Mouse (Mus musculus) thymus, adult 18-20 months (tissue): ENCODE results near the gene Mapk11.

Experiments used
- DNase-seq, 2 experiments: peaks; one replicate each; pipeline ENCODE4 v3.0.0; 2022; ENCODE audit warnings: mixed read lengths in 2 of 2

Mapk11 gene

GRCm38 (mm10) chr15:89173024-89173905 is 23.8 kb upstream of the Mapk11 start:
- no peak for DNase-seq

GRCm38 (mm10) chr15:89172276-89172935 is 23.0 kb upstream of the Mapk11 start:
- no peak for DNase-seq

GRCm38 (mm10) chr15:89171526-89172051 is 22.2 kb upstream of the Mapk11 start:
- no peak for DNase-seq

GRCm38 (mm10) chr15:89170102-89170501 is 20.7 kb upstream of the Mapk11 start:
- no peak for DNase-seq

- no peak for DNase-seq
Measured at GRCm38 (mm10) chr15:89169431-89169830, 20.0 kb upstream of the Mapk11 start.

GRCm38 (mm10) chr15:89168922-89169321 is 19.5 kb upstream of the Mapk11 start:
- no peak for DNase-seq

GRCm38 (mm10) chr15:89165478-89165877 is 16.1 kb upstream of the Mapk11 start:
- no peak for DNase-seq

GRCm38 (mm10) chr15:89161397-89161796 is 12.0 kb upstream of the Mapk11 start:
- DNase-seq, result no peak

GRCm38 (mm10) chr15:89158516-89158915 is 9.1 kb upstream of the Mapk11 start:
- DNase-seq, result no peak

- DNase-seq, result peak; percentile 36 to 51
Measured at GRCm38 (mm10) chr15:89157954-89158353, 8.5 kb upstream of the Mapk11 start.

GRCm38 (mm10) chr15:89152312-89152711 is 2.9 kb upstream of the Mapk11 start:
- DNase-seq, result no peak

GRCm38 (mm10) chr15:89150041-89150390 is 588 bp upstream of the Mapk11 start:
- DNase-seq, result no peak

- no peak for DNase-seq
Measured at GRCm38 (mm10) chr15:89148496-89149270, 745 bp downstream of the Mapk11 start.

GRCm38 (mm10) chr15:89147895-89148294 is 1.5 kb downstream of the Mapk11 start:
- no peak for DNase-seq

GRCm38 (mm10) chr15:89147456-89147855 is 2.0 kb downstream of the Mapk11 start:
- no peak for DNase-seq

- peak; percentile 55 to 75 for DNase-seq
Measured at GRCm38 (mm10) chr15:89147024-89147423, 2.4 kb downstream of the Mapk11 start.

- DNase-seq, result peak; percentile 52 to 62
Measured at GRCm38 (mm10) chr15:89146537-89146936, 2.9 kb downstream of the Mapk11 start.

- no peak for DNase-seq
Measured at GRCm38 (mm10) chr15:89145813-89146350, 3.5 kb downstream of the Mapk11 start.

- no peak for DNase-seq
Measured at GRCm38 (mm10) chr15:89144965-89145364, 4.5 kb downstream of the Mapk11 start.

- no peak for DNase-seq
Measured at GRCm38 (mm10) chr15:89143134-89143533, 6.3 kb downstream of the Mapk11 start.

GRCm38 (mm10) chr15:89141905-89142304 is 7.5 kb downstream of the Mapk11 start:
- DNase-seq, result no peak

- DNase-seq, result no peak
Measured at GRCm38 (mm10) chr15:89141443-89141842, 8.0 kb downstream of the Mapk11 start.
